Mouse (Mus musculus) lung, postnatal 0 days (tissue): ENCODE measurements around the gene Nacc2. TPM values are rescaled to one million over a fixed set of nuclear protein-coding genes. Genes with fewer than 3 reads are reported as not detected.
A peak's percentile ranks its signal among the peaks of the same experiment; 100 is the strongest.

ENCODE experiments used
- ATAC-seq: fragments of 200-750 bp; cut with Nextera tagmentation; 2 replicates; pipeline ENCODE4 v1.8.0; 2017; ENCODE audit warnings: moderate library complexity
- DNase-seq: peaks from one replicate; pipeline ENCODE4 v3.0.0-alpha.2; 2016; ENCODE audit warnings: low spot score
- H3K27ac ChIP-seq: fragments of 300-500 bp; sonication (generic); 2 replicates; pipeline ENCODE4 v1.5.1; 2014; ENCODE audit warnings: antibody characterized with exemption, mild to moderate bottlenecking, low read length, mixed read lengths
- H3K27me3 ChIP-seq: fragments of 300-500 bp; sonication (generic); replicated peaks from 2 replicates; pipeline ENCODE4 v1.6.1; 2014; ENCODE audit warnings: low read length, mixed read lengths; ENCODE audit not compliant: insufficient read depth
- H3K36me3 ChIP-seq: fragments of 300-500 bp; sonication (generic); 2 replicates; pipeline ENCODE4 v1.6.1; 2014; ENCODE audit warnings: low read length, mixed read lengths; ENCODE audit not compliant: insufficient read depth
- H3K4me1 ChIP-seq: fragments of 300-500 bp; sonication (generic); 2 replicates; pipeline ENCODE4 v1.6.1; 2014; ENCODE audit warnings: antibody characterized with exemption, low read depth, low read length, mixed read lengths; ENCODE audit not compliant: insufficient read depth
- H3K4me2 ChIP-seq: fragments of 300-500 bp; sonication (generic); replicated peaks from 2 replicates; pipeline ENCODE4 v1.6.1; 2014; ENCODE audit warnings: low read depth, mild to moderate bottlenecking, low read length, moderate library complexity, mixed read lengths
- H3K4me3 ChIP-seq: fragments of 300-500 bp; sonication (generic); 2 replicates; pipeline ENCODE4 v1.5.1; 2014; ENCODE audit warnings: low read depth, low read length
- H3K9ac ChIP-seq: fragments of 300-500 bp; sonication (generic); replicated peaks from 2 replicates; pipeline ENCODE4 v1.6.1; 2014; ENCODE audit warnings: low read depth, mild to moderate bottlenecking
- H3K9me3 ChIP-seq: fragments of 300-500 bp; sonication (generic); 2 replicates; pipeline ENCODE4 v1.6.1; 2016; ENCODE audit warnings: low read length, mixed read lengths
- CTCF ChIP-seq: IDR thresholded peaks from 2 replicates; pipeline ENCODE4 v1.5.1; 2016; ENCODE audit warnings: antibody characterized with exemption, mild to moderate bottlenecking
- EP300 ChIP-seq: IDR thresholded peaks from 2 replicates; pipeline ENCODE4 v1.6.1; 2016; ENCODE audit warnings: antibody characterized with exemption, mild to moderate bottlenecking, control low read depth
- WGBS: fragments of 180-500 bp; shearing (Covaris S2); extraction: QIAGEN DNeasy Blood & Tissue Kit; methylation state at CpG from one replicate; pipeline ENCODE4 v1.1.7; 2014; 5-methylcytosine and 5-hydroxymethylcytosine counted together
- polyA plus RNA-seq: library from polyadenylated mRNA; unstranded; fragments of >200 nt; fragmentation: Nextera tagmentation; extraction: Ambion mirVana; gene quantifications from 2 replicates; pipeline ENCODE4 v1.2.1, GENCODE M21; 2015

The Nacc2 gene
- polyA plus RNA-seq, 1 experiment from 2014 or later: 7.1 TPM

- peaks cover 7% of the 10 kb centered on the region; the same call in 1 of the 2 replicates for H3K4me1 ChIP-seq
Measured at GRCm38 (mm10) chr2:26091771-26092393, 31.1 kb downstream of the Nacc2 start.

GRCm38 (mm10) chr2:26090876-26091770 is 31.9 kb downstream of the Nacc2 start:
- H3K36me3 ChIP-seq: no peaks in the 10 kb centered on the region
- peak overlapping the region; percentile 75 for H3K4me2 ChIP-seq
- no peak overlapping the region for H3K27ac ChIP-seq
- H3K4me1 ChIP-seq: peaks cover 7% of the 10 kb centered on the region; the same call in 1 of the 2 replicates
- ATAC-seq (peak; percentile 15; the same call in 1 of the 2 replicates), DNase-seq (peak; percentile 19)
- no peak for TF ChIP-seq CTCF
- no peak for TF ChIP-seq EP300
- 3% methylated on average over 34 of the region's 39 CpGs for WGBS
- peak overlapping the region; percentile 28 for H3K4me3 ChIP-seq
- no peaks in the 10 kb centered on the region for H3K27me3 ChIP-seq
- no peaks in the 10 kb centered on the region for H3K9me3 ChIP-seq
- 0 out of 2 replicates have a peak overlapping the region, but pooled peaks have one; percentile 3 for H3K9ac ChIP-seq

More at GRCm38 (mm10) chr2:26091771-26092393, 31.1 kb downstream of the Nacc2 start:
- no peaks in the 10 kb centered on the region for H3K36me3 ChIP-seq
- H3K27me3 ChIP-seq: no peaks in the 10 kb centered on the region
- H3K4me2 ChIP-seq: peak overlapping the region; percentile 75
- 0 out of 2 replicates have a peak overlapping the region, but pooled peaks have one; percentile 3 for H3K9ac ChIP-seq
- no peak overlapping the region for H3K27ac ChIP-seq
- DNase-seq: peak; percentile 66
- TF ChIP-seq CTCF (no peak), EP300 (no peak)
- ATAC-seq: peak; percentile 77
- no peaks in the 10 kb centered on the region for H3K9me3 ChIP-seq
- peak overlapping the region; percentile 28 for H3K4me3 ChIP-seq
- under 1% methylated on average over 23 of the region's 24 CpGs for WGBS

- peaks cover 7% of the 10 kb centered on the region; the same call in 1 of the 2 replicates for H3K4me1 ChIP-seq
- ATAC-seq: no peak
- no peak for TF ChIP-seq CTCF
- TF ChIP-seq EP300: no peak
- no peak overlapping the region for H3K9ac ChIP-seq
- no peak for DNase-seq
- no peak overlapping the region for H3K4me3 ChIP-seq
- H3K27ac ChIP-seq: no peak overlapping the region
- no peaks in the 10 kb centered on the region for H3K36me3 ChIP-seq
- 82% methylated on average over 2 of the region's 2 CpGs for WGBS
- H3K9me3 ChIP-seq: no peaks in the 10 kb centered on the region
- H3K4me2 ChIP-seq: no peak overlapping the region
- no peaks in the 10 kb centered on the region for H3K27me3 ChIP-seq
Measured at GRCm38 (mm10) chr2:26089005-26089404, 34.0 kb downstream of the Nacc2 start.

- Histone ChIP-seq H3K4me3 (no peak overlapping the region), H3K36me3 (no peaks in the 10 kb centered on the region), H3K4me2 (no peak overlapping the region), H3K9ac (no peak overlapping the region), H3K4me1 (peaks cover 7% of the 10 kb centered on the region; the same call in 1 of the 2 replicates), H3K9me3 (no peaks in the 10 kb centered on the region), H3K27me3 (no peaks in the 10 kb centered on the region), H3K27ac (no peak overlapping the region)
- no peak for ATAC-seq
- WGBS: 70% methylated on average over 4 of the region's 4 CpGs
- no peak for TF ChIP-seq EP300
- TF ChIP-seq CTCF: no peak
- no peak for DNase-seq
Measured at GRCm38 (mm10) chr2:26086926-26087600, 36.0 kb downstream of the Nacc2 start.

GRCm38 (mm10) chr2:26086505-26086904 is 36.5 kb downstream of the Nacc2 start:
- 73% methylated on average over 4 of the region's 4 CpGs for WGBS
- H3K27me3 ChIP-seq: no peaks in the 10 kb centered on the region

GRCm38 (mm10) chr2:26082883-26083282 is 40.1 kb downstream of the Nacc2 start:
- TF ChIP-seq CTCF: no peak
- no peak for TF ChIP-seq EP300
- DNase-seq: no peak

More at GRCm38 (mm10) chr2:26086505-26086904, 36.5 kb downstream of the Nacc2 start:
- H3K9ac ChIP-seq: no peak overlapping the region
- DNase-seq (no peak), ATAC-seq (no peak)
- H3K27ac ChIP-seq: no peak overlapping the region
- peaks cover 4% of the 10 kb centered on the region; the same call in 1 of the 2 replicates for H3K4me1 ChIP-seq
- H3K4me3 ChIP-seq: no peak overlapping the region
- no peaks in the 10 kb centered on the region for H3K36me3 ChIP-seq
- H3K9me3 ChIP-seq: no peaks in the 10 kb centered on the region
- TF ChIP-seq EP300 (no peak), CTCF (no peak)
- no peak overlapping the region for H3K4me2 ChIP-seq

More at GRCm38 (mm10) chr2:26082883-26083282, 40.1 kb downstream of the Nacc2 start:
- Histone ChIP-seq H3K4me2 (no peak overlapping the region), H3K27me3 (no peaks in the 10 kb centered on the region), H3K36me3 (no peaks in the 10 kb centered on the region), H3K27ac (no peak overlapping the region), H3K9me3 (no peaks in the 10 kb centered on the region), H3K4me1 (no peaks in the 10 kb centered on the region), H3K9ac (no peak overlapping the region), H3K4me3 (no peak overlapping the region)
- WGBS: 49% methylated on average over 4 of the region's 4 CpGs
- ATAC-seq: no peak
